7 mouse cellular contexts compared by ENCODE assay signal in genomic region chr4:155943534-155944249, GRCm38 (mm10). TPM values are rescaled to one million over a fixed set of nuclear protein-coding genes. Genes with fewer than 3 reads are reported as not detected.
DNase-seq lines count a peak whose midpoint lies in the region; ATAC-seq lines count a peak whose summit lies in the region.

Ube2j2 (plus strand) TSS chr4:155943831.

- peak within 1 kb of the TSS; percentile 93 for H3K4me2 ChIP-seq in intestine, embryonic 15.5 days (replicated peaks)

- peak; percentile 98 for ATAC-seq in intestine, embryonic 15.5 days

- peak within 1 kb of the TSS; percentile 95 for H3K4me3 ChIP-seq in intestine, embryonic 15.5 days (replicated peaks)
- H3K4me3 ChIP-seq in midbrain, embryonic 10.5 days, result peak within 1 kb of the TSS; percentile 98

- H3K36me3 ChIP-seq in intestine, embryonic 15.5 days, result no peaks in the 10 kb centered on the region; the same call in 1 of the 2 replicates
- peaks cover 30% of the 10 kb centered on the region for H3K36me3 ChIP-seq in midbrain, embryonic 10.5 days

- intact Hi-C loops in gastrocnemius, postnatal 36 days (cut with DNase I), result loop anchor here (5.0 kb wide), 1 partner anchor 51 kb away; the partner anchor contains the start of genes Acap3 and Pusl1
- intact Hi-C loops in left cerebral cortex, postnatal 25 days (cut with DNase I), result loop anchor here (1.0 to 2.0 kb wide), 2 partner anchors 49 kb away; partner anchors contain the start of genes B3galt6 and Sdf4

- peak within 1 kb of the TSS; percentile 95 for H3K9ac ChIP-seq in intestine, embryonic 15.5 days

- peaks cover 22% of the 10 kb centered on the region for H3K4me1 ChIP-seq in intestine, embryonic 15.5 days (replicated peaks)
- H3K4me1 ChIP-seq in midbrain, embryonic 10.5 days, result peaks cover 23% of the 10 kb centered on the region

- under 1% methylated on average over 82 of the region's 85 CpGs for WGBS in intestine, embryonic 15.5 days
- under 1% methylated on average over 80 of the region's 85 CpGs for WGBS in midbrain, embryonic 10.5 days

- peak within 1 kb of the TSS; percentile 82 for H3K27ac ChIP-seq in intestine, embryonic 15.5 days
- peak within 1 kb of the TSS; percentile 93 for H3K27ac ChIP-seq in midbrain, embryonic 10.5 days (replicated peaks)

- H3K9me3 ChIP-seq in intestine, embryonic 15.5 days, result no peaks in the 10 kb centered on the region
- no peaks in the 10 kb centered on the region for H3K9me3 ChIP-seq in midbrain, embryonic 10.5 days (replicated peaks)

- H3K27me3 ChIP-seq in intestine, embryonic 15.5 days (replicated peaks), result no peaks in the 10 kb centered on the region
- no peaks in the 10 kb centered on the region for H3K27me3 ChIP-seq in midbrain, embryonic 10.5 days (ENCODE audit: low read depth, poor library complexity, severe bottlenecking)

- DNase-seq in adrenal gland, adult 2 months, result peak; percentile 99
- DNase-seq in embryo, embryonic 11.5 days (ENCODE audit: low read depth, low spot score), result peak; percentile 91
- DNase-seq in gastrocnemius, postnatal 36 days, result peak; percentile 92 to 99
- peak; percentile 96 to 98 for DNase-seq in left cerebral cortex, postnatal 25 days (ENCODE audit: low spot score in 2 of 2)
- DNase-seq in midbrain, embryonic 10.5 days (ENCODE audit: low spot score), result peak; percentile 98
- DNase-seq in right cerebral cortex, postnatal 4 days, result peak; percentile 93

RNA-seq across cellular contexts. Expression of gene Ube2j2, which starts in this region (rescaled TPM):
- total RNA-seq in adrenal gland, adult 2 months (2021), result 10 to 100 TPM; 64.1 to 94.4 TPM
- polyA plus RNA-seq in adrenal gland, adult 2 months (2012; rRNA removed), result 93.2 and 95.5 TPM in 2 replicates
- total RNA-seq in gastrocnemius, postnatal 36 days (2021), result 10 to 100 TPM; 53.3 to 61.5 TPM
- polyA plus RNA-seq in intestine, embryonic 15.5 days (2015; fragmentation: Nextera tagmentation; extraction: Ambion mirVana), result 100 and 105 TPM in 2 replicates
- total RNA-seq in left cerebral cortex, postnatal 25 days (2021), result 10 to 100 TPM; 71.9 to 72.7 TPM
- 152 and 161 TPM in 2 replicates for polyA plus RNA-seq in midbrain, embryonic 10.5 days (2016; fragmentation: Nextera tagmentation; extraction: Ambion mirVana)

Comparison
In these comparisons a context has a peak if more than half of its experiments do, and no peak if none do; other contexts are left out.
1. Peak in every context shown above with its lines: DNase-seq, ATAC-seq, H3K4me3 ChIP-seq and H3K27ac ChIP-seq.